Mouse (Mus musculus) mesoderm, embryonic 11.5 days (tissue): Measurements from ENCODE around the gene Lamtor1.
A peak's percentile ranks its signal among the peaks of the same experiment; 100 is the strongest.

Experiments
- DNase-seq: peaks from one replicate; pipeline ENCODE4 v3.0.0-alpha.2; 2012; ENCODE audit warnings: low read depth, low spot score

Gene Lamtor1

DNA sequence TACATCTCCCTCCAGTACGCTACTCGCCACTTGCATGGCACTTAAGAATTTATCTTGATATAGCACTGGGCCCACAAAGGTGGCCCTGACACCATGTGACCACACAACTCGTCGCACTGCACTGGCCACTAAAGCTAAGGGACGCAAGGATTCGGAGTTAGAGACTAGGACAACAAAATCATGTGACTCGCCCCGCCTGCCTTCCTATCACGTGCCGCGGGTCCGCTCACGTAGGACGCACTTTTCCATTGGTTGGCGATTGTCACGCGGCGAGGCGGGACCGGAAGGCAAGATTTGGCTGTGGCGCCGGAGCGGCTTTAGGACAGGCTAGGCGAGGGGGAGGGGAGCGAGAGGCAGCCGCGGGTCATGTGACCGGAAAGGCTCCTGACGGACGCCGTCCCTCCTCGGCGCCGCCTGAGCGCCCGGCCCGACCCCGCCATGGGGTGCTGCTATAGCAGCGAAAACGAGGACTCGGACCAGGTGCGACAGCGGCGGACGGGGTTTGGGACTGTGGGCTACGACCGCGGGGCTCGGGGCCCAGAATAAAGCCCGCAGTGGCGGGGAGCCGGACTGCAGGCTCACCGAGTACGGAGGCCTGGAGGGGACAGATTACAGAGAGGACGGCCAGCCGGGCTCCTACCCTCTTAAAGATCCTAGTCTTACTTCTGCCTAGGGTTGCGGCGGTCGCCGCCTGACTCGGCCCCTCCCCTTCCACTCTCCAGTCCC lies at the start of gene Lamtor1:
TSS of gene Lamtor1 (plus strand) at position 344 of the 726 bp plus-strand sequence.
- DNase-seq, result peak; percentile 99

DNA sequence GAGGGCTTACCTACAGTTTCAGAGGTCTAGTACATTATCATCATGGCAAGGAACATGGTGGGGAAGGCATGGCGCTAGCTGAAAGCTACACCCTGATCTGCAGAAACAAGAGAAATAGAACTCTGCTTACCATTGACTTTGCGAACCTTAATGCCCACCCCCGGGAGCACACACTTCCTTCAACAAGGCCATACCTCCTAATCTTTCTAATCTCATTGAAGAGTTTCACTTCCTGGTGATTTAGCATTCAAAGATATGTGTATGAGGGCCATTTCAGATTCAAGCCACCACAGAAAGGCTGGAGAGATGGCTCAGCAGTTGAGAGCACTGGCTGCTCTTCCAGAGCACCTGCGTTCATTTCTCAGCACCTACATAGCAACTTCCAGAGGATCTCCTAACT lies 48.6 kb upstream of the Lamtor1 start, which contains the start of gene Folr2:
TSS of gene Folr2 (minus strand) at position 101 of the 400 bp plus-strand sequence.
- DNase-seq, result no peak

GRCm38 (mm10) chr7:101858362-101858761 lies 47.3 kb upstream of the Lamtor1 start:
- DNase-seq, result no peak

- no peak for DNase-seq
Measured at GRCm38 (mm10) chr7:101860978-101861377, 44.7 kb upstream of the Lamtor1 start.

GRCm38 (mm10) chr7:101862291-101862690 lies 43.4 kb upstream of the Lamtor1 start:
- DNase-seq, result no peak

DNA sequence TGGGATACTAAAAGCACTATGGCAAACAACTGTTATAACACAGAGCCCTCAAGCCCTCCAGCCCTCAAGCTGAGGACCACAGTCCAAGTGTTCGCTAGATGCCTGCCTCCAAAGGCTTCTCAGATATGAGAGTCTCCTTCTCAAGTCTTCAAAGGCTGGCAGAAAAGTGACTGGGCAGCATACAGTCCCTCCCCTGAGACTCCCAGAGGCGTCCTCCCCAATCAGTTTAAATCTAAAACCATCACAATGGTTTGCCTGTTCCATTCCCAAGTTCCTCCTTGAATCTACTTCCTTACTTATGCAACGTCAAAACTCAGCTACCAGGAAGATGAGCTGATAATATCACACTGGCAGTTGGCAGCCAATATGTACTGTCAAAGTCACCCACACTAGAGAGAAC lies 42.3 kb upstream of the Lamtor1 start, which contains the start of gene Anapc15:
TSS of gene Anapc15 (plus strand) at position 301 of the 400 bp plus-strand sequence.
- no peak for DNase-seq

GRCm38 (mm10) chr7:101866491-101867265 lies 39.0 kb upstream of the Lamtor1 start:
- DNase-seq, result no peak

- DNase-seq, result no peak
Measured at GRCm38 (mm10) chr7:101867482-101867881, 38.2 kb upstream of the Lamtor1 start.

DNA sequence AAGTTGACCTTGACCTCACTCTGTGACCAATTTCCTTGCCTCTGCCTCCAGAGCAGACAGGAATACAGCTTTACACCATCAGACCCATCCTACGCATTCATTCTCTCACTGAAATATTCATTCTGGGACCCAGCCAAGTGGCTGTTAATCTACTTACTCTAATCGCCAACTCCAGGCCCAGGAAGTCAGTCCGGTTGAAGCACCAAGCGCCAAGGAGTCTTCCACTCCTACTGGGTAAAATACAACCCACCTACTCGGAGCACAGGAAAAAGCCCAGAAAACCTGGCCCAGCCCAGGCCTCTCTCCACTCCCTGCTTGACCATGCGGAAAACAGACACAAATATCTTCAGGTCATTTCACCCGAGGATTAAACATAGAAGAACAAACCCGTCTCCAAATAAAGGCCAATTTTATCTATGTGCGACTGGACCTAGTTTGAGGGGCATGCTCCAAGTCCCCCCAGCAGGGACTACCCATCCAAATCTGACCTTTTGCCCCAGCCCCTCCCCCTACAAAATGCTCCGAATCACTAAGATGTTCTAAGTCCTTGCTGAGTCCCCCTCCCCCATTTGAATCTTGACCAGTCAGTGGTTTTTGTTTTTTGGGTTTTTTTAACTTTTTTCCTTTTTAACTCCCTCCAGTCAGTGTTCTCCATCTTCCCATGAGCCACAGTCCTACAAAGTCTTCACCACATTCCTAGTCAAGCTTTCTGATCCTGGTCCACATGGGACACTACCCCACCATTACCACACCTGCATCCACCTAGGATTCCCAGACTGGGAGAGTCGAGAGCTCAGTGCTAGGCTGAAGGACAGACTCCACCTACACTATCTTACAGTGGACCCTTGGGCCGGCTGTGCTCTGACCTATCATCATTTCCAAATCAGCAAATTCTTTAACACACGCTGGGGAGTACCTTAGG lies 37.2 kb upstream of the Lamtor1 start:
- no peak for DNase-seq

DNA sequence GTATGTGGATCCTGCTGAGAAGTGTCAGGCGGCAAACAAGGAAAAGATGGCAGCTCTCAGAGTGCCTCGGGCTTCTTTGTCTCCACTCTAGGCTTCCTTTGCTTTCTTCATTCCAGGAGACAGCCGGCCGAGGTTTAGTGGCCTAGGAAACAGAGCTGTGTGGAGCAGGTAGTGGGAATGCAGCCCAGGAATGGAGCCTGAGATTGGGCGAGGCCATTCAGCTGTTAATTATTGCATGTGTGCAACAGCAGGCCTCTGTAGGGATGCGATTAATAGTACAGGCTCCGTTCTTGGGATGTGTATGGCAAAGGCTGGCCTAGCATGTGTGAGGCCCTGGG lies 36.6 kb upstream of the Lamtor1 start:
- no peak for DNase-seq

DNA sequence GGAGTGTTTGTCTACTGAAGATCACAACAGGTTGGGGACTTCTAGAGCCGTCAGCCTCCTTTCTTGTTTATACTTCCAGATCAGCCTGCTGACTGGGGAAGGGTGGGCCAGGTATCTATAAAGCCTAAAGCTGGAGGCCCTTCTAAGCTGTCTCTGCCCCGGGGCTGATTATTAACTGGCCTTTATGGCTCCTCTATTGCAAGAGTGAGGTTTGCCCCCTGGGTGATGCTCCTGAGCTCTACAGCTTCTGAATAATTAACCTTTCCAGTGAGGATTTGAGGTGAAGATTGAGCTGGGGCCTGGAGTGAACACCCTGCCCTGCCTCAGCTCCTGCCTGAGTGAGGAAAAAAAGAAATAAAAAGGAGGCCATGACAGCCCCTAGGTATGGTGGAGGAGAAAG lies 35.1 kb upstream of the Lamtor1 start, which contains the start of gene Folr1:
TSS of gene Folr1 (minus strand) at position 160 of the 400 bp plus-strand sequence.
- DNase-seq, result no peak

GRCm38 (mm10) chr7:101871296-101871695 lies 34.4 kb upstream of the Lamtor1 start:
- no peak for DNase-seq

DNA sequence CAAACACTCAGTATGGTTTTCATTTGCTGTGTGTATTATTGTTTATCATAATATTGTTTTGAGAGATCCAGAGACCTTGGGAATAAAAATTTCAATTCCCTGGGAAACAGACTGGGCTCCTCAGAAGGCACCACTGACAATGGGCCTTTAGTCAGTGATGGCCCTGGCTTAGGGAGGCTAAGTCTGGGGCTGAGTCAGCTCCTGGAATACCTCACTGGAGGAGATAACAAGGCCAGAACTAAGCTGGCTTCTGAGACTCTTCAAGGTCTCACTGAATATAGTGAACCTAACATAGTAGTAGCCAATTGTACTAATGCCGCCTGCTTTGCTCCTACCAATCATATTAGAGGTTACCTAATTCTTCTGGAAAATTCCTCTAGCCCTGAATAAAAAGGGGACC lies 29.7 kb upstream of the Lamtor1 start:
- DNase-seq, result no peak

DNA sequence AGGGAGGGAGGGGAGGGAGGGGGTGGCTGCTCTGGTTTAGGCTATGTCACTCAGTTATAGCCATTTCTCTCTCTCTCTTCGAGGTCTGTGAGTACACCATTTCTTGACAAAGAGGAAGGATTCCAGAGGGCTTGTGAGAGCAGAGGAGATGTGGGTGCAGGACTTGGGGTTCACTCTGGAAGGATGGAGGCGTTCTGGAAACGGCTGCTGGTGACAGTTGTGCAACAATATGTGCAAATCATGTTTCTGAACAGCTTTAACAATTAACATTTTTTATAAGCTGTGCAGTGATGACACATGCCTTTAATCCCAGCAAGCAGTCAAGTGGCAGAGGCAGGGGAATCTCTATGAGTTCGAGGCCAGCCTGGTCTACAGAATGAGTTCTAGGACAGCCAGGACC lies 24.8 kb upstream of the Lamtor1 start:
- no peak for DNase-seq

- DNase-seq, result no peak
Measured at GRCm38 (mm10) chr7:101882413-101883154, 23.1 kb upstream of the Lamtor1 start.

- no peak for DNase-seq
Measured at GRCm38 (mm10) chr7:101884160-101884559, 21.5 kb upstream of the Lamtor1 start.

DNA sequence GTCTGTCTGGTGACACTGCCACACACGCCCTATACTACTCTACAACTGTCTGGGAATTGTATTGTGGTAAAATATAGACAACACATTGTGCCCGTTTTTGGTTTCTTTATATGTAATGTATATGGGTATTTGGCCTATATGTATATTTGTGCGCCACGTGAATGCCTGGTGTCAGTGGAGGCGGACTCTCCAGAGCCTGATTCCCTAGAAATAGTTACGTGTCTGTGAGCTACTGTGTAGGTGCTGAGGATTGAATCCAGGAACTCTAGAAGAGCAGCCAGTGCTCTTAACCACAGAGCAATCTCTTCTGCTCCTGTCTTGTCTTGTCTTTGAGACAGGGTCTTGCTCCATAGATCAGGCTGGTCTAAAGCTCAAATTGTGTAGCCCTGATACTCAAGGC lies 19.4 kb upstream of the Lamtor1 start:
- DNase-seq, result no peak

DNA sequence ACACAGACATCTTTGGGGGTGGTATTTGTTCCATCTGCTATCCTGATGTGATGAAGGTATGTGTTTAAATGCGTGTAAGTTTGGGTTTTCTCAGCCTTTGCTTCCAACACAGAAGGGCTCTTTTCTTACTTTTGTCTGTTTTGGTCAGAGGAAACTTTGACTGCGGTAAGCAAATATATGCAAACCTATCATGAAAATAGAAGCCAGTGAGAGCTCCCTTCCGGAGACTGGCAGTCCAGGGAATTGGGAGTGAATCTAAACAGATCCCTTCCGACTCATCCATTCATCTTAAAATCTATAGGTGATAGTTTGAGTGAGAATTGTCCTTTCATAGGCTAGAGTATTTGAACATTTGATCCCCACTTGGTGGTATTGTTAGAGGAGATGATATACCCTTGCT lies 17.2 kb upstream of the Lamtor1 start:
- DNase-seq, result no peak

GRCm38 (mm10) chr7:101895695-101896094 lies 10.0 kb upstream of the Lamtor1 start:
- DNase-seq, result no peak

DNA sequence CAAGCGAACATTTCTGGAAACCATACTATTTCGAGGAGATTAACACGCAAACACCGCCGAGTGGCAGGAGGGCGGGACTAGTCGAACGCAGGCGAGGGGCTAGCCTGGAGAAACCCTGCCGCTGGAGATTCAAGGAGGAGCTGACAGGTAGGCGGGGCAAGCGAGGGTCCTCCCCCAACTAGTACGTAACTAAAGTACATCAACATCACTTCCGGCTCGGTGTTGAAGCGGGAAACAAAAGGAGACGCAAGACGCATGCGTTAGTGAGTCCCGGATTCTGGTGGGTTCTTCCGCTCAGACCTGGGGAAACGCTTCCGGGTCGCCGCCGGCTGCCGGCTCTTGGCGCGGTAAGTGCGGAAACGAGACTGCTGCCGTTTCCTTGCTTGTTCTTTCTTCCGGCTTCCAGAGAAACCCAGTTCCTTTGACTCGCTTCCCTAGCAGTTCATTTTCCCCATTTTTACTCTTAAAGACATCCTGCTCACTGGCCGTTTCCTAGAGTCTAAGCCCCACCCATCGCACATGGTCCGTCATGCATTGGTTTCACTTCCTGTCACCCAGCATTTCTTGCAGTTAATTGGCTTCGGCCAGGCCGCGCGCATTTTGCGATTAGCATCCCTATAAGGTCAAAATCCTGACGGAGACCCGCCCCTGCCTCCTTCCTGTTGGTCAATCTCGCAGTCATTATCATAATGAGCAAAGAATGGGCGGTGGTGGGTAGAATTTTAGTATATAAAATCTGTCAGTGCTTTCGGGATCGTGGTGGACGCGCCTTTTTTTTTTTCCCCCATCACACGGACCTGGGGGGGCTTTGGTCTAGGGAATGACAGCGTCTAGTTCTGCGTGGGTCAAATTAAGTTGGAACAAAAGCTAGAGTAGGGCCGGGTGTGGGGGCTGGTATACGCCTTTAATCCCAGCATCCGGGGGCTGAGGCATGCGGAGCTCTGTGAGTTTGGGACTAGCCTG lies 9.3 kb upstream of the Lamtor1 start:
- DNase-seq, result peak; percentile 98
